Mouse (Mus musculus): ENCODE results near the gene Thsd7b.
"Not testable (repeated sequence)": the region's sequence is repeated elsewhere in the genome, so short reads cannot be mapped to it uniquely, and the experiment has no call there.

Thsd7b gene

DNA sequence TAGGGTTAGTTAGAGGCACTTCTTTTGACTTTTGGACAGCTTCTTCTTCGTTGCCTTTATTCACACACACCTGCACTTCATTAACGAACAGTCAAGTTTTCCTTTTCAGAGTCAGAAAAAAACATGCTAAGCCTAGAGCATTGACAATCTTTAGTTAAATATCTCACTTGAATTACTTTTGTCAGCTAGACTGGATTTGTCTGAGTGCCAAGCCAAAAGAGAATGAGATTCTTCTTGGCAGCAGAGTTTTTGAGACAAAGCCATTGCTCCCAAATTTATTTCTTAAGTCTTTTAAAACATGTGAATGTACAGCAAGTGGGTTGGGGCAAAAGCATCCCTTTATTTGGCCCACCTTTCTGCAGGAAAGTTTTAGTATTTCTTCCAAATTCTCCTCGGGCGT is 362.0 kb downstream of the Thsd7b start:
- DNase-seq (ENCODE audit: low spot score) = no peak

DNA sequence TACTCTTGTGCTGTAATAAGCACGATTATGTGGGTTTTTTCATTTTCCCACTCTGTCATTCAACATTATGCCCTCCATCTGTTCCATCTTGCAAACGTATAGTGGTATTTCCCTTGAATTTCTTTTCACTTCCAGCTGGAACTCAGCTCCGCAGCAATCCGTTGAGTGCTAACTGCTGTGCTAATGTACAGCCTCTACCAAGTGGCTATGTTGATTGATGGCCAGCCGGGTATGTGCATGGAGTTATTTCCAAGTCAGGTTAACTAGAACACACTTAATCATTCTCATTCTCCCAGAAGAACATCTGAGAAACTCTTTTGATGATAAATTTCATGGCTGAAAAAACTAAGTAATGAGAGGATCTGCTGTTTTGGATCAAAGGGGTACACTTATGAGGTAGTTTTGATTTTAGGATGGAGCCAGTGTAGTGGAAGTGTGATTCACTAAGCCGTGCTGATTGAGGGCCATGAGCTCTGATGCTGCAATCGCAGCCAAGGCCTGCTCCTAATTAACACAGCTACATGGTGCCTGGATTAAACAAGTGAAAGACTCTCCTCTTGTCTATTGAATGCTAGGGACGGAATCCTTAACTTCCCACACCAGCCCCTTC is 371.3 kb downstream of the Thsd7b start:
- no peak for DNase-seq (ENCODE audit: low spot score)

DNA sequence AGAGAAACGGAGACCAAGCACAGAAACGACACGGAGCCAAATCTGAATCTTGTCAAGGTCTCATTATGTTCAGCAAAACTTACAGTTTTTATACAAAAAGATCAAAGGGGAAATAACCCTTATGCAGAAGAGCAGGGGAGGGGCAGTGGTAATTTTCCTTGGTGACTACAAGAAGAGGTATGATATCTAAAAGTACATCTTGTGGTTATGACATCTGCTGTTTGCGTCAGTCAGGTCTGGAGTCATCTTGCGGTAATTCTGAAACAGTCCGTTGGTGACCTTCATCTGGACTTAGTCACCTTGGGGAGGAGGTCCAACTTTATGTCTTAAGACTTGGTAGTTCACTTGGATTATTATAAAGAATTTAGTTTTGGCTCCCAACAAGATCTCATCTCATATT is 378.3 kb downstream of the Thsd7b start:
- not testable (repeated sequence) for DNase-seq (ENCODE audit: low spot score)

DNA sequence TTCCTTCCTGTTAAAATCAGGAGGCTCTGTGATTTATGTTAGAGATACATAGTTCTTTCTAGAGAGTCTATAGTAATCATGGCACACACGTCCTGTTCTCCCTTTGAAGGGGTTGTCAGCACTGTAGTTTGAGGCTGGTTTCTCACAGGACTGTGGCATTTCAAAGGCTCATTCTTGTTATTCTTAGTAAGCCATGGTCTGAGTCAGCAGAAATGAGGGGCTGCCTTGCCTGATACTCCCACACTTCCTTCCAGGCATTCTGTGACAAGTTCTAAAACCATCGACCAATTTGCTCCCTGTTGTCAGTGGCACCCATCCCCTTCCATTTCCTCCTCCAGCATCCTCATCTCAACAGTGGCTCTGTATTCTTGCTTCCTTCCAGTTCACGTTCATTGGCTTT is 384.9 kb downstream of the Thsd7b start:
- no peak for DNase-seq (ENCODE audit: low spot score)

DNA sequence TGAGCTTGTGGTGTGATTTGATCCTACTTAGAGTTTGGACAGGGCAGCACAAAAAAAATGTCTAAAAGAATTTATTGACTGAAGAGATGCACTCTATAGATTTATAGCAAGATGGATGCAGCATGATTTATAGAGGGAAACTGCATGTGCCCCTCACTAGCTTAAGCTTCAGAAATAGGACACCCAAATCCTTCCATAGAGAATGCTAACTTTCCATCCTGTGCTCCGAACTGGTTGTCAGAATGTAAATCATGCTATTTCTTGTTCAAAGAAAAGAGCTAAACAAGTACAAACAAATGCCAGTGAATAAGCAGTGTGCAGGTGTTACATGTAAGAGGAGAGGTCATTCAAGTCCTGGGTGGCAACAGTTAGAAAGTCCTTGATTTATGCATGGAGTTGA is 402.8 kb downstream of the Thsd7b start:
- no peak for DNase-seq (ENCODE audit: low spot score)

DNA sequence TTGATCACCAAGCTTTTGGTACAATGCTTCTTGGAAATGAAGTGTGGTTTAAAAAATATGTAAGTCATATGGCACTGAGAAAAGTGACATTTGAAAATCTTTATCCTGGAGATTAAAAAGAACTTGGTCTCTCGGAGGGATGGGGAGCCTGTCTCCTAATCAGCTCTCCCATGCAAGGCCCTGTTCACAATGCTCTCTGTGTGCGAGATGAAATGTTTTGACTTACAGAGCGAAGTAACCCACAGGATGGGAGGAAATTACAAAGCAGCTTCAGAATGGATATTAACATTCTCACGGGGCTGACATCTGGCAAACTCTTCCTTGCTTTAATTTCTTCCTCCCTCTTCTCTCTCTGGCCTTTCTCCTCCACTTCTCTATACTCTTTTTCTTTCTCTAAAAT is 405.7 kb downstream of the Thsd7b start:
- no peak for DNase-seq (ENCODE audit: low spot score)

DNA sequence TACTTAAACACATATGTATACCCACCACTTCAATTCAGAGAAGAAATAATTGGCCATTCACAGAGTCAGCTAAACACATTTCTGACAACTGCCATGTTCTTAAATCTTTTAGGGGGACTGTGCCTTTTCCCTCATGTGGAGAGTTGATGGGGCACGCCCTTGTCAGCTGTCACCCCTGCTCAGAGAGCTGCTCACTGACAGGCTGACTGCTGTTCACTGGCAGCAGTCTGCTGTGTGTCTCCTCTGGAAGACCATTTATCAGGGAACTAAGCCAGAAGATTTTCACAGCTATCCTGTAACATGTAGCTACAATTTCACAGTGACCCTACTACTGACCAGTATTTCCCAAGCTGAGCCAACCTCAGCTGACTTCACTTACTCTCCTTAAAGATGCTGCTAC is 432.6 kb downstream of the Thsd7b start:
- DNase-seq (ENCODE audit: low spot score) = no peak

DNA sequence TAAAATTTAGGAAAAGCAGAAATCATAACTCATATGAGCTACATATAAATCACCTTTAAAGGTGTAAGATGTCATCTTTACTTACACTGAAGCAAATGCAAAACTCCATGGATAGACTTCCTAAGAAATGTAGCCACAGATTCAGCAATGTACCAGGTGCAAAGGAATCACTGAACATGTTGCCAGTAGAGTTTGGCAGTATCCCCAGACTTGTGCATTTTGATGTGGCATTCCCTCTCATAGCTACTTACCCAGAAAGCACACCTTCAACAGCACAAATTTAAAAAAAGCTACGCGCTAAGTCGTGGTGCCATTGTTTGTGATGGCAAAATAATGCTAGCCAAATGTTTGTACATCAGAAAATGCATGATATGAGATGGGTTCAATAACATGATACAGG is 439.6 kb downstream of the Thsd7b start:
- DNase-seq (ENCODE audit: low spot score) = no peak

DNA sequence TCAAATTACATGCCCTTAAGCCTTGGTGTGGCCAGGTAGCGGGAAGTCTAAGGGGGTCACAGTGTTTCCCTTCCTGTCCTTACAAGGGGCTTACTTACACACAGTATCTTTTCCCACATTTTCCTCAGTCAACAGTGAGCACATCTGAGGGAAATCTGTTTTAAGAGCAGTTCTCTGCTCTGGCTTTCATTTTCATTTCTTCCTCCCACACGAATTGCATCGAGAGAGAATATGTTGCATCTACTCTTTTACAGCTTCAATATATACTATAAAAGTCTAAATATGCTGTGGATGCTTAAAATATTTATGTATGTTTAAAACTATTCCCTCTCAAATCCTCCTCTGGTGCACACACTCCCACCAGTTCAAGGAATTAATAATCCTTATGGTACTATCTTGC is 440.5 kb downstream of the Thsd7b start:
- DNase-seq (ENCODE audit: low spot score) = no peak

DNA sequence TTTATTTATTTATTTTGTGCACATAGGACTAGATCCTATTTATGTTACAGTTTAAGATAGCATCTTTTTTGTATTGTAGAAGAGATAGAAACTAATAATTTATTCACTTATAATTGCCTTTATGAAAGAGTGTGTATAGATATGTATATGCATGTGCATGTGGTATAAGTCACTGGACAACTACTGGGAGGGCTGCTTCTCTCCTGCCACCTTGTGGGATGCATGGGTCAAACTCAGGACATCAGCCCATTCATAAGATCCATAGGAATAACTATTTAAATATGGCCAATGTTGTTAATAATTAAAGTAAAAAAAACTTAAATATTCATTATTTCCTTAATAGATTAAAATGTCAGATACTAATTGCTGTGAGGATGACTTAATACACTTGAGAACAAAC is 446.5 kb downstream of the Thsd7b start:
- no peak for DNase-seq (ENCODE audit: low spot score)

DNA sequence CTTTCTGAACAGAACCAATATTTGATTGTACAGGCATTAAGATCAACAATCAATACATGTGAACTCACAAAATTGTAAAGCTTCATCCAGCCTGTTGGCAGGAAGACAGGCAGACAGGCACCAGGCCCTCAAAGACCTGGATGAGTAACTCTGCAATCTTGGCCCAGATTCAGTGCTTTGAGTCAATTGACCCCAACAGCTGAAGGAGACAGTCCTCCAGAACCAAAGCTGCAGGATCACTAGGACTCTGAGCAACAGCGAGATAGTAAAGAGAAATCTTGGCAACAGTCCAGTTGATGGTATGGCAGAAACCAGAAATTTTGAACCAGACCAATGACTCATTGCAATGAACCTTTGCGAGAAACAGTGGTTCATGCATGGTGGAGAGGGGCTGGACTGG is 458.9 kb downstream of the Thsd7b start:
- DNase-seq (ENCODE audit: low spot score) = no peak

DNA sequence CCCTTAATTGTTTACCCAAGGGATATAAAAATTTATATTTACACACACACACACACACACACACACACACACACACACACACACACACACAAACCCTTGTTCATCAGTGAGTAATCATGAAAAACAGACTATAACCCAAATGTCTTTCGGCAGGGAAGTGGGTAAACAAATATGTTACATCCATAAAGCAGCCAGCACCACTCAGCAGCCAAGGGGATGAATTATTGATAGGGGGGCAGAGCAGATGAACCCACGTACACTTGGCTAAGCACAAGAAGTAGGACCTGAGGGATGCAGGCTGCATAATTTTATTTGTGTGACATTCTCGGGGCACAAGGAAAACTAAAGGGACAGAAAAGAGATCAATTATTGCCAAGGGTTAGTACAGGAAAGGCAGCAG is 474.5 kb downstream of the Thsd7b start:
- DNase-seq (ENCODE audit: low spot score) = no peak

DNA sequence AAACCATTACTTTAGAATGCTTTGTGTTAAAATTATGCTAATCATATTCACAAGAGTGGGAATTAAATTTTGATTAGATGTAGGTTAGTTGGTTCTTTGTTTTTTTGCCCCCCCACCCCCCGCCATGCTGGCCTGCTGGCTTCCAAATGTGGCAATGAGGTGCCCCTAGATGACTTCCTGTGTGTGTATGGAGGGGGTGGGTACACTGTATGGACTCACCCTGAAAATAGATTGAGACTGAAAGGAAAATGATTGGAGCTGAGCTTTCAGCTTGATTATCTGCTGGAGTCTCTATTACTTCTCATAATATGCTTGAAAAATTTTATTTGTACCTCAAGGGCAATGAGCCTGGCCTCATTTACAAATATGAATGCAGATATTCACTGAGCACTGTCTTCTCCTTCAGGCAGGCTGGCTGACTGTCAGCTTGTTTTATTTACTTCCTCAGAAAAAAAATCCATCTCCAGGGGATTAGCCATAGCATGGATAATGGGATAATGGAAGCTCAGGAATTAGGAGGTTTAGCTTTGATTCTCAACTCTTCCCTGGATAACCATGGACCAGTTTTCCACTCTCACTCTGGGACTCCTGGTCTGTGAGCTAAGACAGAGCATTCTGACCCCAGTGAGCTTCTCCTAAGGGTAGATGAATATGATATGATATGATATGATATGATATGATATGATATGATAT is 483.6 kb downstream of the Thsd7b start:
- DNase-seq (ENCODE audit: low spot score) = no peak

DNA sequence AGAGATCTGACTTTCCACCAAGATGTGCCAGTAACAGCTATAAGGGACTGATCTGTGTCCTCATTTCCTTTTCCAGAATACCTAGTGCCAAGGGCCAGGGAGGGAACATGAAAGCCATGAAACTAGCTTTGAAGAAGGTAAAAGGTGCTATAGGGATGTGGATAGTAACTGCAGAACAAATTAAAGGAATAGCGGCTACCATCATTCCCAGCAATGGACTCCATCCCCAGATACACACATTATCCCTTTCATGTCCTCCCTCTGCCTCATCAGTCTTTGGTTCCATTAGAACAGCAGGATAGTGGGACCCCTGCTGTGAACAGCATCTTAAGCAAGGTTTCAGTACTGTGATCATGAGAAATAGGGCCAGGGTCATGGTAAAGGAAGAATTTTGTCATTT is 485.9 kb downstream of the Thsd7b start:
- no peak for DNase-seq (ENCODE audit: low spot score)

DNA sequence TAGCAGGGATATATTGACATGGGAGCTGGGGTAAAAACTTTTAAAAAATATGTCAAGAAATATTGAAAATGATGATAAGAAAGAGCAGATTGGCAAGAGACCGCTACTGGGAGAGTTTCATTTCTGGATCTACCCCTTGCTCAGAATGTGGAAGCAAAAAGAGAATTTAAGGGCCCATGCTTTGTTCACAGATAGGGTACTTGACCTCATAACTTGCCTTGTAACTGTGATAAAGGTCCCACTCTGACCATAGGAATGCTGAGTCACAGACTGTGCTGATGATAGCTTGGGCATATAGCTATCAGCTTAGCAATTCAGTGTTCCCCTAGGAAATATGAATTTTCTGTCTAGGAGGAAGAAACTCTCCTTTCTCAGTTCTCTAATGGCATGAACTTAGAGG is 488.1 kb downstream of the Thsd7b start:
- DNase-seq (ENCODE audit: low spot score) = no peak

DNA sequence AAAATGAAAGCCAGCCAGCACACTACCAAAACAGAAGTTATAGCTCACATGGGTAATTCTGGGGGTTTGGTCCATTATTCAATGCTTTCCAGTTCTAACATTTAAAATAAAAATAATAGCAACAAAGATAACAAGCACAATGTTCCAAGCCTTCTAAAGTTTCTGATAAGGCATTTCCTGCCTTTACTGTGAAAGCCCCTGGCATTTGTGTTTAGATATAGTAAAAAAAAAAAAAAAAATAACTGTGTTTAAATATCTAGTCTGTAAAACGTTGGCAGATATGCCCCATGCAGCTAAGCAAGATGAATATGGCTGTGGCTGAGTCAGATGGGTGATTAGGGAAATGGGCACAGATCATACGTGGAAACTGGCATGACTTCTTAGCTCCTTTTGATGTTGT is 491.6 kb downstream of the Thsd7b start:
- DNase-seq (ENCODE audit: low spot score) = no peak

DNA sequence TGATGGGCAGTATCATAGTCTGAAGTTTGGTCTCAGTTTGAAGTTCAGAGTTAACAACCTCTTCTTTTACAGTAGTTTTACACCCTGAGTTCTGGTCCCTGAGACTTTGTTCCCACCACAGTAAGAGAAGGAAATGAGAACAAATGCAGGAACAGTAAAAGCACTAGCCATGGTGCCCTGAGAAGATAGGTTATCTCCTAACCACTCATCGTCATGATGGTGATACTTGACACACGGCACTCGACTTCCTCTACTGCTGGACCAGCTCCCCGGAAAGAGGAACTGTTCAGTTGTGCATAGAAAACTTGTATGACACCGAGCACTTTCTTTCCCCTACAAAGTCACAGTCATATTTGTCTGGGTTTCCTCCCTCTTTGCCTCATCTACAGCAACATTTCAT is 504.0 kb downstream of the Thsd7b start:
- DNase-seq (ENCODE audit: low spot score) = no peak

DNA sequence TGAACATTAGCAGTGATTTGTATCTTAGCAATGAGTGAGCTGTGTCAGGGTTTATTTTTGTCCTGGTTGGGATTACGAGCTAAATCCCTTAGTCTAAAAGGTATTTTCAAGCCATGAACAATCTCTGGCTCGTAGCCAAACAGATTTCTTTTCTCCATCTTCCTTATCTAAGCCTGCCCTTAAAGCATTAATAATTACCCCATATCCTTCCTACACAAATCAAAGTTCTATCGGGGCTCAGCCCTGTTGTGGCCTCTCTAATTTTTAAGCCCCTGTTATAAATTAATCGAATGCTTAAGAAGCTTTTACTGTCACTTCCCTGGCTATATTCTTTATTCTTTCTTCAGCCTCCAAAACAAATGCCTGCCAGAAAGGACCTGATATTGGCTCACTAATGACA is 506.4 kb downstream of the Thsd7b start:
- DNase-seq (ENCODE audit: low spot score) = no peak

DNA sequence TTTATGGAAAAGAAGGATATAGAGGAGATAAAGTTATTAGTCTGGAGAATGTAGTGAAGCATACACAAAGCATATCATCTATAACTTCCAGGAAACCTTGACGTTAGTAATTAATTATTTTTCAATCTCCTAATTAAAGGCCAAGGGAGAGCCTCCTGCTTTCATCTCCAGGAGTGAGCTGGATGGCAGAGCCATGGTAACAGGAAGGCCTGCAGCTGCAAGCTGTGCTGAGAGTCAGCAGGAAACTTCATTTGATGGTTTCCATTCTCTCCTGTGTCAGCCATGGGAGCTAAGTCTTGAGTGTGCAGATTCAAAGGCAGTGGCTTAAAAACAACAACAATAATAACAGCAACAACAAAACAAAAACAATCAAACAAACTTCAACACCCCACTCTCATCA is 507.5 kb downstream of the Thsd7b start:
- no peak for DNase-seq (ENCODE audit: low spot score)

DNA sequence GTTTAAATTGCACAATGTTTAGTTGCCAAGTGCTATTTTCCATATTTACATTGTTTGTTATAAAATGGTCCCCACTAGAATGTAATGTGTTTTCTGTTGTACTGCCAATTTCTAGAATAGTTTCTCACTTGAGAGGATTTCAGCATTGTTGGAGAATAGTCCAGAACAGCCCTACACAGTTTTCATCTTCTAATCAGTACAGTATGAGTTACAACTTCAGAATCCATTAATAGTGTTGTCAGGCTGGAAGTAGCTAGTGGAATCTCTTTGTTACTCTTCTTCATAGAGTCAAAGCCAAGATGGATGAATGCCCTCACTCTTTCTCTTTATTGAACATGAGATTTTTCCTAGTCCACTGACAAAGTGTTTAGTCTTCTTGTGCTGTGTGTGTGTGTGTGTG is 525.4 kb downstream of the Thsd7b start:
- DNase-seq (ENCODE audit: low spot score) = no peak

DNA sequence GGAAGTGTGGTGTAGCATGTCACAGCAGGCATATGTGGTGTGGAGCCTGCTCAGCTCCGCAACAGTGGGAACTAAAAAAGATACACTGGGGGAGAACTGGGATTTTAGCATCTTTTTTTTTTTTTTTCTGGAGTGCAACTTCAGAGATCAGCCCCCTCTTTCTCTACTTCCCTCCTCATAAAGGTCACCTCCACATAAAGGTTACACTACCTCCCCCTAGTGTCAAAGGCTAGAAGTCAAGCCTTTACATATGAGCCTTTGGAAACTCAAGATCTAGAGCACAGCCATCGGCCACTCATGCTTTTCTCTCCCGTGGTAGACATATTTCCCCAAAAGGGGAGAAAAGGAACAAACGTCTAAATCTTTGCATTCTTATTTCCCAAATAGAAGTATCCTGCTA is 553.8 kb downstream of the Thsd7b start:
- no peak for DNase-seq (ENCODE audit: low spot score)

DNA sequence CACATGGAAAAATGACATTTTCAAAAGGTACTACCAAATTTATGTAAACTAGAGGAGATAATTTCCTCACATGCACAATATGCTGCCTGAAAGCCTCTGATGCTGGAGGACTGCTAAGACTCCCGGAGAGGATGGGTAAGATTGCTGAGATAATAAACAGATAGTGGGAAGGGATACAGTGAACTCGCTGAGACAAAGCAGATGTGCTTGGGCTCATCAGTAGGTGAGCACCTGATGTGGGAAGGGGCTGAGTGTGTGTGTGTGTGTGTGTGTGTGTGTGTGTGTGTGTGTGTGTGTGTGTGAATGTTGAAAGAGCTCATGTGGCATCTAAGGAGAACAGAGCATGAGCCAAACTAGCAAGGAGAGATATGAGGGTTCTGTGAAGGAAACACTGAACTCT is 564.2 kb downstream of the Thsd7b start:
- DNase-seq (ENCODE audit: low spot score) = no peak

DNA sequence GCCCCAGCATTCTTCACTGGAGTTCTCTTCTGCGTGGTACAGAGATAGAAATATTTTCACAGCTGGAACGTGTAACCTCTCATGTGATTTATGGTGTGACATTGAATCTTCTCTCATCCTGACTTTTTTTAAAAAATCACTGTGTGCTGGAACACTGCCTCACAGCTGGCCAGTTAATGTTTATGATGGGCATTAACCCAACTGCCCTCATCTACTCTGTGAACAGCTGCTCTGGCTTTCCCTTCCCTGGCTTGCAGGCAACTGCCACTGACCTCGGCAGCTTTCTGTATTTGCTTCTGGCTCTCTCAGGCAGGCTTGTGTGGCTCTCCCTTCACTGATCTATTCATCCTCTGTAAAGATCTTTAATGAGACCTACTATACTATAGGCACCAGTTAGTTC is 564.7 kb downstream of the Thsd7b start:
- no peak for DNase-seq (ENCODE audit: low spot score)

DNA sequence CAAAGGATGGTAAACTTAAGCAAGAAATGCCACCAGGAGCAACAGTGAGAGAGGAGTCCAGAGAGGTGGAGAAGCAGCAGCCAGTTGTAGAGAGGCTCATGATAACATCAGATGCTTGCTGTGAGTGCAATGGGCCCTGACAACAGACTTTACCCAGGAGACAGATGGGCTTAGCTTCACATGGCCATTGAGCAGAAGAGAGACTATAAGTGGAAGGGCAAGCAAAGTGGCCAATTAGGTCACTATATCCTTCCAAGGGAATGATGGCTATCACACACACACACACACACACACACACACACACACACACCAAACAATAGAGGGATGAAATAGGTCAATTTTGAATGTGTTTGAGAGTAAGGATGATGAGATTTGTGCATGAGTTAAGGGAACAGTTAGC is 565.4 kb downstream of the Thsd7b start:
- DNase-seq (ENCODE audit: low spot score) = no peak
